Mouse (Mus musculus) forebrain, embryonic 10.5 days (tissue): Measurements from ENCODE around the gene Dync1li1. TPM values are rescaled to one million over a fixed set of nuclear protein-coding genes. Genes with fewer than 3 reads are reported as not detected.
"Not testable (repeated sequence)": the region's sequence is repeated elsewhere in the genome, so short reads cannot be mapped to it uniquely, and the experiment has no call there.

Source experiments
- DNase-seq: peaks from one replicate; pipeline ENCODE4 v3.0.0-alpha.2; 2017; ENCODE audit warnings: low spot score; ENCODE audit errors: extremely low spot score
- H3K27ac ChIP-seq: fragments of 300-500 bp; sonication (generic); 2 replicates; pipeline ENCODE4 v1.5.1; 2016; ENCODE audit warnings: mild to moderate bottlenecking
- H3K27me3 ChIP-seq: fragments of 300-500 bp; sonication (generic); 2 replicates; pipeline ENCODE4 v1.6.1; 2016; ENCODE audit warnings: mild to moderate bottlenecking; ENCODE audit not compliant: poor library complexity, severe bottlenecking
- H3K36me3 ChIP-seq: fragments of 300-500 bp; sonication (generic); replicated peaks from 2 replicates; pipeline ENCODE4 v1.6.1; 2016; ENCODE audit warnings: mild to moderate bottlenecking, moderate library complexity
- H3K4me1 ChIP-seq: fragments of 300-500 bp; sonication (generic); 2 replicates; pipeline ENCODE4 v1.6.1; 2016
- H3K4me3 ChIP-seq: fragments of 300-500 bp; sonication (generic); 2 replicates; pipeline ENCODE4 v1.5.1; 2016; ENCODE audit warnings: mild to moderate bottlenecking, moderate library complexity
- H3K9me3 ChIP-seq: fragments of 300-500 bp; sonication (generic); 2 replicates; pipeline ENCODE4 v1.6.1; 2016; ENCODE audit warnings: mild to moderate bottlenecking, moderate library complexity
- WGBS: fragments of 180-500 bp; shearing (Covaris S2); methylation state at CpG from one replicate; pipeline ENCODE4 v1.1.7; 2016; 5-methylcytosine and 5-hydroxymethylcytosine counted together
- polyA plus RNA-seq: library from polyadenylated mRNA; unstranded; fragments of >200 nt; fragmentation: Nextera tagmentation; extraction: Ambion mirVana; gene quantifications from 2 replicates; pipeline ENCODE4 v1.2.1, GENCODE M21; 2016

The Dync1li1 gene
- polyA plus RNA-seq, 1 experiment from 2014 or later, result 74.6 TPM

DNA sequence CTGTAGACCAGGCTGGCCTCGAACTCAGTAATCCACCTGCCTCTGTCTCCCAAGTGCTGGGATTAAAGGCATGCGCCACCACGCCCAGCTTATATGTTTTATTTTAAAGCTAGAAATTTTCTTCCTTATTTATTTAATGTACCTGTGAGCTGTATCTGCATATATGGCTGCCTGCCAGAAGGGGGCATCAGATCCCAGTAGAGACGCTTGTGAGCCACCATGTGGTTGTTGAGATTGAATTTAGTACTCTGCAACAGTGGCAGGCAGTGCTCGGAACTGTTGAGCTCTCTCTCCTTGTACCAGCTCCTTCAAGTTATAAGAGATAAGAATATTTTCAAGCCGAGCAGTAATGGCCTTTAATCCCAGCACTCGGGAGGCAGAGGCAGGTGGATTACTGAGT is 21.8 kb downstream of the Dync1li1 start:
- peaks cover 96% of the 10 kb centered on the region for H3K36me3 ChIP-seq
- 82% methylated on average over 7 of the region's 7 CpGs for WGBS

DNA sequence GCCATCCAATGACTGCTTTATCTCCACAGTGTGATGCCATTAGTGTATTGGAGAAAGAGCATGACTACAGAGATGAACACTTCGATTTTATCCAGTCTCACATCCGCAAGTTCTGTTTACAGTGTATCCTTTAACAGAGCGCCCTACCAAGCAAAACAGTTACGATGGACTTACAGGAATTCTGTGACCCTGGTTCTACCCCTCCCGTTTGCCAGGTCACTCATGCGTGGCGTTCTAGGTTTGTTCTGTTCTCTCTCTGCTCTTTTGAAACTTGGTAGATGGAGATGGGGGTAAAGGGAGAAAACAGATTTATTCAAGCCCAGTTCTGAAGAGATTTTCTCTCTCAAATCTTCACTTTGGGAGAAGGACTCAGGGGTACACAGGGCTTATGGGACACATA is 24.9 kb downstream of the Dync1li1 start:
- no peak for DNase-seq
- peaks cover 3% of the 10 kb centered on the region; the same call in 1 of the 2 replicates for H3K4me1 ChIP-seq
- no peaks in the 10 kb centered on the region for H3K9me3 ChIP-seq
- H3K4me3 ChIP-seq, result no peak overlapping the region
- H3K27ac ChIP-seq, result no peak overlapping the region
- 94% methylated on average over 7 of the region's 7 CpGs for WGBS
- peaks cover 96% of the 10 kb centered on the region for H3K36me3 ChIP-seq
- H3K27me3 ChIP-seq, result no peaks in the 10 kb centered on the region

More for the DNA sequence above, 21.8 kb downstream of the Dync1li1 start:
- no peak overlapping the region for H3K27ac ChIP-seq
- H3K4me1 ChIP-seq, result no peaks in the 10 kb centered on the region
- no peak for DNase-seq
- no peaks in the 10 kb centered on the region for H3K27me3 ChIP-seq
- no peak overlapping the region for H3K4me3 ChIP-seq
- H3K9me3 ChIP-seq, result peaks cover 5% of the 10 kb centered on the region; the same call in 1 of the 2 replicates

DNA sequence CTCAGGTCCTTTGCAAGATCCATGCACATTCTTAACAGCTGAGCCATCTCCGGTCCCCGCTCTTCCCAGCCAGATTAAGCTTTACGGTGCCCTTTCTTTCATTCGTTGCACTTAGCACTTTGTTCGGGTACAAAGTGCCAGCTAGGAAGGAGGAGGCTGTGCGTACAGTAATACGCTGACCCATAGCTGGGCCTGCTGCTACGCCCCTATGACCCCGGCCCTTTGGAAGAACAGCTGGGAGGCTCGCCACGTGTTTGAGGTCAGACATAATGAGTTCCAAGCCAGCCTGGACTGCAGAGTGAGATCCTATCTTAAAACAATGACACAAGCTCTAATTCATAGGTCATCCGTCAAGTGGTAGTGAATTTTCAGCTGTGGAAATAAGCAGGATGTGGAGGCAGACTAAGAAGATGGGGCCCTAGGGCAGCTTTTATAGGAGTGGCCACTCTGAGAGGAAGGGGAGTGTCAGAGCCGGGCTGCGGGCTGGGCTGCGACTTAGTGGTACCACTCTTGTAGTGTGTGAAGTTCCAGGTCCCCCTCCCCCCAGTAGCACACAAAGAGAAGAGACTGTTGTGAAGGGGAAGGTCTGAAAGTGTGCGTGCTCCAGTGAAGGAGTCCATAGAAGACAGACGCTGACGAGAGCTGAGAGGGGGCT is 28.2 kb downstream of the Dync1li1 start:
- H3K4me3 ChIP-seq, result no peak overlapping the region
- DNase-seq, result no peak
- no peaks in the 10 kb centered on the region for H3K9me3 ChIP-seq
- peaks cover 3% of the 10 kb centered on the region; the same call in 1 of the 2 replicates for H3K4me1 ChIP-seq
- H3K36me3 ChIP-seq, result peaks cover 100% of the 10 kb centered on the region
- H3K27me3 ChIP-seq, result no peaks in the 10 kb centered on the region
- H3K27ac ChIP-seq, result no peak overlapping the region
- WGBS, result 79% methylated on average over 18 of the region's 18 CpGs

GRCm38 (mm10) chr9:114727315-114727714 is 38.7 kb downstream of the Dync1li1 start:
- WGBS, result 8% methylated on average over 3 of the region's 3 CpGs

GRCm38 (mm10) chr9:114728432-114728831 is 39.8 kb downstream of the Dync1li1 start:
- not testable (repeated sequence) for H3K9me3 ChIP-seq, H3K27ac ChIP-seq, DNase-seq, H3K27me3 ChIP-seq, H3K4me3 ChIP-seq
- peaks cover 25% of the 10 kb centered on the region for H3K36me3 ChIP-seq
- H3K4me1 ChIP-seq, result peaks cover 27% of the 10 kb centered on the region
- WGBS, result 73% methylated on average over 2 of the region's 2 CpGs

More at GRCm38 (mm10) chr9:114727315-114727714, 38.7 kb downstream of the Dync1li1 start:
- H3K9me3 ChIP-seq, result no peaks in the 10 kb centered on the region
- H3K36me3 ChIP-seq, result peaks cover 36% of the 10 kb centered on the region
- no peaks in the 10 kb centered on the region for H3K27me3 ChIP-seq
- peaks cover 16% of the 10 kb centered on the region for H3K4me1 ChIP-seq
- H3K4me3 ChIP-seq, result no peak overlapping the region
- no peak for DNase-seq
- no peak overlapping the region for H3K27ac ChIP-seq

DNA sequence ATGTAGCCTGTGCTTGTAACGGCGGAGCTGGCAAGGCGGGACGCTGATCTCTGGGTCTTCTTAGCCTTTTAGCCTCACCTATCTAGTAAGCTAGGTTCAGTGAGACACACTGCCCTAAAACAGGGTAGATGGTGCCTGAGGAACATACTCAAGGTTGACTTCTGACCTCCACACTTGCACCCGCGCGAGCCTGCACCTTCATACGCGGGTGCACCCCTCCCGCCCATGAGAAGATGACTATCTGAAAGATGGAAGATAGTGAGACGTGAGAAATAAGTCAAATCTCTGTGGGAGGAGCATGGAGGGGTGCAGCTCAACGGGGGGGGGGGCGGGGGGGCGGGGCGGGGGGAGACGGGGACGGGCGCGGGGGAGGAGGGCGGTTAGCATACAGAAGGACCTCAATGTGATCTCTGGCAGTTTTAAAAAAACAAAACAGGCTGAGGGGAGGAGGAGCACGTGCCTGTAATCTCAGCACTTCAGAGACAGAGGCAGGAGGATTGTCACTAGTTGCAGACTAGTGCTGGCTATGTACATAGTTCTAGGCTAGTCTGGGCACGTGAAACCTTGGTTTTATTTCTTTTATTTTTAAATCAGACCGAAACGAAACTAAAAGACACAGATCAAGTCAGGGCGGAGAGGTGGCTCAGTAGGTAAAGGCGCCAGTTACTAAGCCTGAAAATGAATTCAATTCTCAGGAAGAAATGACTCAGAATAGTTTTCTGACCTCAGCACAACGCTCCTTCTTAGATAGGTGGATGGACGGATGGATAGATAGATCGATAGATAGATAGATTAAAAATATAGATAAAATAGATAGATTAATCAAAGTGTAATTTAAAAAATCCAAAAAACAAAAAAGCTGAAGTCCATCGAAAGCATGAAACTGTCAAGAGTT is 41.6 kb downstream of the Dync1li1 start:
- peak overlapping the region; percentile 91 for H3K4me3 ChIP-seq
- H3K27me3 ChIP-seq, result no peaks in the 10 kb centered on the region
- H3K4me1 ChIP-seq, result peaks cover 29% of the 10 kb centered on the region
- no peak overlapping the region for H3K27ac ChIP-seq
- DNase-seq, result no peak
- peaks cover 8% of the 10 kb centered on the region for H3K36me3 ChIP-seq
- no peaks in the 10 kb centered on the region for H3K9me3 ChIP-seq
- 47% methylated on average over 25 of the region's 30 CpGs for WGBS

- no peaks in the 10 kb centered on the region for H3K36me3 ChIP-seq
- H3K4me3 ChIP-seq, result peak within 1 kb of the TSS; percentile 91
- under 1% methylated on average over 53 of the region's 53 CpGs for WGBS
- peak; percentile 98 for DNase-seq
- H3K9me3 ChIP-seq, result no peaks in the 10 kb centered on the region
- H3K4me1 ChIP-seq, result peaks cover 29% of the 10 kb centered on the region
- H3K27me3 ChIP-seq, result no peaks in the 10 kb centered on the region
- peak within 1 kb of the TSS; percentile 92 for H3K27ac ChIP-seq
Measured at GRCm38 (mm10) chr9:114731011-114731755, 42.6 kb downstream of the Dync1li1 start, which contains the start of gene Cmtm6. Gene Cmtm6, plus strand, starts transcription at chr9:114731116.

DNA sequence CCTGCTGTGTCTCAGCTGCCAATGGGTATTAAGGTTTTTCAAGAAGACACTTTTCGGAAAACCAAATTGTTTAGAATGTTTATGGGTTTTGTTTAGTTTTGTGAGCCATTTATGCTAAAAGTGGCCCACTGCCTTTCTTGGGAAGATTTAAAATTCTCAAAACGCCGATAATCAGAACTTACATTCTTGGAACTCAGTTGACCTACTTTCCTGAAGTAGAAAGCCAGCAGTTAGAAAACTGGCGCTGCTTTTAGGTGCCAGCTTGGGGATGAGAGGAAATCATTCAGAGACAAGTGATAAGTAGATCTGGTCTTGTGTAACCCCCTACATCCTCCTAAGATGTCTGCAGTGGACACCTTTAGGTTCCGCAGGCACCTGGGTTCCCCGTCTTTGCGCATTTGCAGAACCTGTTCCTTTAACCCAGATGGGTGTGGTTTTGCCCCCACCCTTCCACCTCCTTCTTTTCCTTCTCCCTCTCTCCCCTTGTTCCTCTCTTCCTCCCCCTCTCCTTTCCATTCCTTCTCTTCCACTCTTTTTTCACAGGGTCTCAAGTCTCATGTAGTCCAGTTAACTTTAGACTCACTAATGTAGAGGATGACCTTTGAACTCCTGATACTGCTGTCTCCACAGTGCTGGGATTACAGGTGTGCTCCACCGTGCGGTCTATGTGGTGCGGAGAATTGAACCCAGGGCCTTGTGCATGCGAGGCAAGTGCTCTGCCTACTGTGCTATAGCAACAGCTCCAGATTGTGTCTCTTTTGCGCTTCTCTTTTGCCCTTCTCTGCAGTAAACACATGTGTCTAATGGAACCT is 43.5 kb downstream of the Dync1li1 start:
- H3K36me3 ChIP-seq, result peaks cover 2% of the 10 kb centered on the region
- no peak for DNase-seq
- peak overlapping the region; percentile 91 for H3K4me3 ChIP-seq
- no peaks in the 10 kb centered on the region for H3K9me3 ChIP-seq
- peaks cover 38% of the 10 kb centered on the region for H3K4me1 ChIP-seq
- WGBS, result 77% methylated on average over 12 of the region's 12 CpGs
- H3K27ac ChIP-seq, result peak overlapping the region; percentile 92
- H3K27me3 ChIP-seq, result no peaks in the 10 kb centered on the region

- H3K4me3 ChIP-seq, result no peak overlapping the region
- H3K9me3 ChIP-seq, result no peaks in the 10 kb centered on the region
- H3K27me3 ChIP-seq, result no peaks in the 10 kb centered on the region
- DNase-seq, result no peak
- peaks cover 13% of the 10 kb centered on the region for H3K36me3 ChIP-seq
- H3K4me1 ChIP-seq, result peaks cover 41% of the 10 kb centered on the region
- no peak overlapping the region for H3K27ac ChIP-seq
- 86% methylated on average over 2 of the region's 2 CpGs for WGBS
Measured at GRCm38 (mm10) chr9:114733238-114733637, 44.6 kb downstream of the Dync1li1 start.

GRCm38 (mm10) chr9:114736442-114736841 is 47.9 kb downstream of the Dync1li1 start:
- WGBS, result 81% methylated on average over 11 of the region's 11 CpGs
- H3K27me3 ChIP-seq, result no peaks in the 10 kb centered on the region
- no peak for DNase-seq
- peaks cover 27% of the 10 kb centered on the region for H3K36me3 ChIP-seq
- H3K27ac ChIP-seq, result 0 out of 2 replicates have a peak overlapping the region, but pooled peaks have one; percentile 5
- H3K4me1 ChIP-seq, result peaks cover 34% of the 10 kb centered on the region
- no peaks in the 10 kb centered on the region for H3K9me3 ChIP-seq
- H3K4me3 ChIP-seq, result no peak overlapping the region

DNA sequence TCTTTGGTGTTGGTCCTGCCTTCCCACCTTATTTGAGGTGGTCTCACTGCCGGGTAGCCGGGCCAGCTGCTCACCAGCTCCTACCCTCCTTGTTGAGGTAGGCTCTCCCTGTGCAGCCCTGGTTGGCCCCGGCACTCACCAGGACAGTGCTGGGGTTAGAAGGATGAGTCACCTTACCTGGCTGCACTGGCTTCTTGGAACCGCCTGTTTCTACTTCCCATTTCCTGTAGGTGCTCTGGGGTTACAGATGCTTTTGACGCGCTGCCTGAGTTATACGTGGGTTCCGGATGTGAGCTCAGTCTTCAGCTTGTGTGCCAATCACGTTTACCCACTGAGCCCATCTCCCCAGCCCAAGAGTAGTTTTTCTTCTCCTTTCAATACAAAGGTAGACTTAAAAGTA is 51.7 kb downstream of the Dync1li1 start:
- no peak overlapping the region for H3K27ac ChIP-seq

DNA sequence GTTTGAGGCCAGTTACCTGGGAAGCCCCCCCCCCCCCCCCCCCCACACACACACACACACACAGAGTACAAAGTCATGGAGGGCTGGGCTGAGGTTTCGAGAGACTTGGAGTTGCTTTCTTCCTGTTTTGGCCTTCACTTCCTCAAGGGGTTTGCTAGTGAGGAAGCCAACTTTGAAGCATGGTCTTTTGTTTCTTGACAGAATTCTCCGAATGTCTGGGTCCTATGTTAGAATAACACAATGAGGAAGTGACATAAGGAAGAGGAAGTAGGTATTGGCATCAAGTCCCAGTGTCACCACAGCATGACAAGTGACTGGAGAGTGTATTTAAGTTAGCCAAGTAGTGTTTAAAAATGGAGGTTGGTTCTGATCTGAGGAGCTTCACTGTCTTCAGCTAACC is 54.1 kb downstream of the Dync1li1 start:
- Histone ChIP-seq H3K36me3 (peaks cover 56% of the 10 kb centered on the region), H3K27ac (no peak overlapping the region), H3K27me3 (no peaks in the 10 kb centered on the region), H3K4me1 (no peaks in the 10 kb centered on the region), H3K9me3 (no peaks in the 10 kb centered on the region), H3K4me3 (no peak overlapping the region)
- DNase-seq, result no peak
- WGBS, result 95% methylated on average over 2 of the region's 2 CpGs

More for the DNA sequence above, 51.7 kb downstream of the Dync1li1 start:
- peaks cover 12% of the 10 kb centered on the region; the same call in 1 of the 2 replicates for H3K4me1 ChIP-seq
- no peak overlapping the region for H3K4me3 ChIP-seq
- 92% methylated on average over 9 of the region's 9 CpGs for WGBS
- peaks cover 44% of the 10 kb centered on the region for H3K36me3 ChIP-seq
- H3K9me3 ChIP-seq, result no peaks in the 10 kb centered on the region
- no peak for DNase-seq
- no peaks in the 10 kb centered on the region for H3K27me3 ChIP-seq
